Mouse (Mus musculus) CH12.LX (cell line): ENCODE measurements around the gene Asprv1.

Source experiments
- MXI1 ChIP-seq: IDR thresholded peaks from 2 replicates; pipeline ENCODE4 v1.6.1; 2011; ENCODE audit warnings: mild to moderate bottlenecking, low read depth, low read length, improper control_type of control experiment
- POLR2A ChIP-seq: IDR thresholded peaks from 2 replicates; pipeline ENCODE4 v1.6.1; 2011; ENCODE audit warnings: low read depth, mild to moderate bottlenecking, improper control_type of control experiment, low read length
- SIN3A ChIP-seq: IDR thresholded peaks from 2 replicates; pipeline ENCODE4 v1.6.1; 2012; ENCODE audit warnings: low read length, improper control_type of control experiment, inconsistent platforms
- USF1 ChIP-seq: IDR thresholded peaks from 2 replicates; pipeline ENCODE4 v1.6.1; 2014; ENCODE audit warnings: low read depth, mild to moderate bottlenecking, inconsistent platforms, low read length, improper control_type of control experiment

DNA sequence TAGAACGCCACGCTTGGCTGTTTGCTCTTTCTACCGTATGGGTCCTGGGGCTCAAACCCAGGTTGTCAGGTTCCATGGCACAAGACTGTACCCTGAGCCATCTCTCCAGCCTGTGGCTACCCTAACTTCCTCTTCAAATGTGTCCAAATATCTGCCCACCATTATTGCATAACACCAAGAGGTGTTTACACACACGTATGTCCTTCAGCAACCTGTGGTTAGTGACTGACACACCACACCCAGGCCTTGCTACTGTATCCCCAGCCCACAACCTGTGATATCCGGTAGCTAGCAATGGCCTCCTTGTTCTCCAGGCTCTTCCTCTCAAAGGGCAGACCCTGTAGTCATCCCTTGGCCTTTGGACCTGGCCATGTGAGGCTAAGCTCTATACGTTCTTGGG, 18.7 kb upstream of the Asprv1 start:
- TF ChIP-seq USF1 (no peak), POLR2A (no peak), SIN3A (no peak), MXI1 (no peak)
